16 mouse cellular contexts compared by ENCODE assay signal in genomic region chr8:44971964-44972363, GRCm38 (mm10).
"Had no signal": no experiment of that assay in that cellular context is flagged by ENCODE, and none has a peak within 500 bp of the region (broad histone marks: within the 10 kb centered on the region; RNA-seq: fewer than 3 reads in every experiment).

No protein-coding gene starts in this region.

- H3K9me3 ChIP-seq: limb, embryonic 13.5 days; neural tube, embryonic 15.5 days; stomach, embryonic 15.5 days had no signal

- H3K27ac ChIP-seq: layer of hippocampus, adult 2 months; limb, embryonic 13.5 days; neural tube, embryonic 15.5 days had no signal

- H3K4me2 ChIP-seq: liver, embryonic 11.5 days; lung, embryonic 14.5 days; neural tube, embryonic 15.5 days; stomach, embryonic 15.5 days had no signal

- H3K27me3 ChIP-seq: neural tube, embryonic 15.5 days; stomach, embryonic 15.5 days had no signal

- H3K36me3 ChIP-seq: neural tube, embryonic 15.5 days; stomach, embryonic 15.5 days had no signal

- DNase-seq: kidney, adult 18-20 months; kidney, postnatal 10 days; kidney, postnatal 4 days; left cerebral cortex, postnatal 4 days; lung, embryonic 14.5 days; lung, postnatal 10 days; lung, postnatal 4 days; spleen, adult 18-20 months; thymus, adult 2 months; thymus, postnatal 25 days had no signal

- H3K9ac ChIP-seq: limb, embryonic 13.5 days; lung, embryonic 14.5 days; neural tube, embryonic 15.5 days; stomach, embryonic 15.5 days had no signal

- H3K4me3 ChIP-seq: layer of hippocampus, adult 2 months; limb, embryonic 13.5 days; myocyte; neural tube, embryonic 15.5 days; stomach, embryonic 15.5 days had no signal
